Mouse (Mus musculus): ENCODE measurements around the gene Sirt7.
"Not testable (repeated sequence)": the region's sequence is repeated elsewhere in the genome, so short reads cannot be mapped to it uniquely, and the experiment has no call there.

The Sirt7 gene

DNA sequence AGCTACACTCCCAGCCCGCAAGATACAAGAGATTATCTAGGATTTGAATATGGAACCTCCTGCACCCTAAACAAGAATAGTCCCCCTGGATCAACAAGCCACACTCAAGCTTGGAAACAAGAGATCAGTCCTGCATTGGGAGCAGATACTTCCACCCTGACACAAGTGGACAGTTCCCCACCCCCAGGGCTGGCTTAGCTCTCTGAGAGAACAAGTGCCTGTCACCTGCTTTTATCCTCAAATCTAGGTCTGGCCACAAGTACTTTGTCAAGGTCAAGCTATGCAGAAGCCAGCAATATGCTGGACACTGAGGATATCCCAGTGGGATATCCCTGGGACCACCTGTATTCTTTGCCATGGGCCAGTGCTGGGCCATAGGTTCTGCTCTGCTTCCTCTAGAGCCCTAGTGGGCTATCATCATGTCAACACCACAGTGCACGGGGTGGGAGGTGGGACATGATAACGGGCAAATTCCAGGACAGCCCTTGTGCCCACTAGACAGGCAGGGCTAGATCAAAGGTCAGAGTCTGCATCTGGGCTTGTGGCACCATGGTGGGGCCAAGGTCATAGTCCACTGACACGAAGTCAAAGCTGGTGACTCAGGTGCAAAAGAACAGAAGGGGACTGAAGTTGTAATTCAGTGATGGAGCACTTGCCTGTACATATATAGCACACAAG lies 8.3 kb downstream of the Sirt7 start:
- peak; percentile 68 to 90 for DNase-seq

- DNase-seq = no peak
Observed at GRCm38 (mm10) chr11:120615606-120616203, 9.3 kb downstream of the Sirt7 start.

- DNase-seq = no peak
Observed at GRCm38 (mm10) chr11:120615167-120615566, 9.9 kb downstream of the Sirt7 start.

- no peak for DNase-seq
Observed at GRCm38 (mm10) chr11:120613976-120614375, 11.1 kb downstream of the Sirt7 start.

- DNase-seq = no peak
Observed at GRCm38 (mm10) chr11:120613481-120613972, 11.5 kb downstream of the Sirt7 start.

GRCm38 (mm10) chr11:120612763-120613162 lies 12.3 kb downstream of the Sirt7 start:
- DNase-seq = peak; percentile 80 to 81

GRCm38 (mm10) chr11:120610477-120611046 lies 14.5 kb downstream of the Sirt7 start:
- DNase-seq = no peak

DNA sequence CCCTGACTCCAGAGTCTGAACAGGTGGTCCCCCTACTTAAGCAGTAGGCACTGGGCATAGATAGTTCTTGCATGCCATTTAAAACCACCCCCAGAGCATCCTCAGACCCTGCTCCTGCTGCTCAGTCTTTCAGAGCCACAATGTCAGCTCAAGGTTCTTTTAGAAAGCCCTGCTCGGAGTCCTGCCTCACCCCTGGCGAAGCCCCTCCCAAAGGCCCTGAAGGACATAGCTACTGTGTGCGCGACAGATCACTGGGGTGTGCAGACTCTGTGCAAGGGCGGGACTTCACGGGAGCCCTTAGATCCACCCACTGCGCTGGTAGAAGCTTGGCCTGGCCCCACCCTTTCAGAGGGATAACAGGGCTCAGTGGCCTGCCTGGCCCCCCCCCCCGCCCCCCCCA lies 15.8 kb downstream of the Sirt7 start:
- peak; percentile 60 to 86 for DNase-seq

GRCm38 (mm10) chr11:120608241-120609034 lies 16.6 kb downstream of the Sirt7 start, which contains the start of gene Npb:
Gene Npb, plus strand, starts transcription at chr11:120608477.
- peak in 1 of 2 experiments; percentile 55 for DNase-seq

DNA sequence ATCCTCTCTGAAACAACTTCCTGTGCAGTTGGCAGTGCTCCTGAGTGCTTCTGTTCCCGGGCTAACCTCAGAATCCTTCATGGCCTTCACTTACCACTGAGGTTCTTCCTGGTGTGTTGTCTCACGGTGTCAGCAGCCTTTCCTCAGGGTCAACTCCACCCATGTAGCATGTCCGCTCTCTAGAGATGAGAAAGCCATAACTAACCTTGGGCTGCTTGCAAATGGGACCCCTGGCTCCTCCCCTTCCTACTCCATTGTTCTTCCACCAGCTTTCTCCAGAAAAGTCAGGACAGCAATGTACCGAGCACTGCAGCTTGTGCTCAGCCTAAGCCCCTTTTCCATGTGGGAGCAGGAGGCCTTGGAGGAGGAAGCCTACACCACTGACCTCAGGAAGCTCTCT lies 18.3 kb downstream of the Sirt7 start:
- DNase-seq = no peak

GRCm38 (mm10) chr11:120605667-120606066 lies 19.4 kb downstream of the Sirt7 start:
- no peak for DNase-seq

GRCm38 (mm10) chr11:120603545-120603944 lies 21.5 kb downstream of the Sirt7 start:
- DNase-seq = no peak

GRCm38 (mm10) chr11:120600716-120601115 lies 24.3 kb downstream of the Sirt7 start:
- no peak for DNase-seq

GRCm38 (mm10) chr11:120598990-120599549 lies 26.0 kb downstream of the Sirt7 start:
- no peak for DNase-seq

DNA sequence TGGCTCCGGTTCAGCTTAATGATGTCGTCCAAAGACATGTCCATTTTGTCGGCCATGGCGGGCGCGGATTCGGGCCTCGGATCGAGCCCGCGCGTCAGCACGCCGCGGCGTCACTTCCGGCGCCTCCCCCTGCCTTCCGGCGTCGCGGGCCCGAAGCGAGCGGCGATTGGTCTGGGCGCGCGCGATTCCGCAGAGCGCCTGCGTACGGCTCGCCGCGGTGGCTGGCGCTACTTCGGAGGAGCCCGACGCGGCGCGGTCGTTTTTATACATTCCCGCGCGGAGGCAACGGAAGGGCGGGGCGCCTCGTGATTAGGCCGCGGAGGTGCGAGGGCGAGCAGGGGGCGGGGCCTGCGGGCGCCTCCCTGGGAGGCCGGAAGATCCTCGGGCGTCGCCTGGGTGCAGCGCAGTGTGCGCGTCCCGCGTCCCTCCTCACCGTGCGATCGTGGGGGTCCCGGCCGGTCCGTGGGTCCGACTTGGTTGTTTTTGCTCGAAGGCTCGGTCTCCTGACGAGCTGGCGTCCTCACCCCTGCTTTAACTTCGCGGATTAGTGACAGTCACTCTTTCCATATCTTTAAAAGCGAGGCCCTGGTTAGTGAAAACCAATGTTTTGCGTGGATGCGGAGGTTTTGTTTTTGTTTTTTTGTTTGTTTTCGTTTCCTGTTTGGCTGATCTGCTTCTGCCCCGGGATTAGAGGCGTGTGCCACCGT lies 26.6 kb downstream of the Sirt7 start, which contains the start of the genes Alyref and Anapc11:
Gene Alyref, minus strand, starts transcription at position 83 of the 707 bp plus-strand sequence.
Gene Anapc11, plus strand, starts transcription at position 139 of the 707 bp plus-strand sequence.
- peak; percentile 92 to 97 for DNase-seq

DNA sequence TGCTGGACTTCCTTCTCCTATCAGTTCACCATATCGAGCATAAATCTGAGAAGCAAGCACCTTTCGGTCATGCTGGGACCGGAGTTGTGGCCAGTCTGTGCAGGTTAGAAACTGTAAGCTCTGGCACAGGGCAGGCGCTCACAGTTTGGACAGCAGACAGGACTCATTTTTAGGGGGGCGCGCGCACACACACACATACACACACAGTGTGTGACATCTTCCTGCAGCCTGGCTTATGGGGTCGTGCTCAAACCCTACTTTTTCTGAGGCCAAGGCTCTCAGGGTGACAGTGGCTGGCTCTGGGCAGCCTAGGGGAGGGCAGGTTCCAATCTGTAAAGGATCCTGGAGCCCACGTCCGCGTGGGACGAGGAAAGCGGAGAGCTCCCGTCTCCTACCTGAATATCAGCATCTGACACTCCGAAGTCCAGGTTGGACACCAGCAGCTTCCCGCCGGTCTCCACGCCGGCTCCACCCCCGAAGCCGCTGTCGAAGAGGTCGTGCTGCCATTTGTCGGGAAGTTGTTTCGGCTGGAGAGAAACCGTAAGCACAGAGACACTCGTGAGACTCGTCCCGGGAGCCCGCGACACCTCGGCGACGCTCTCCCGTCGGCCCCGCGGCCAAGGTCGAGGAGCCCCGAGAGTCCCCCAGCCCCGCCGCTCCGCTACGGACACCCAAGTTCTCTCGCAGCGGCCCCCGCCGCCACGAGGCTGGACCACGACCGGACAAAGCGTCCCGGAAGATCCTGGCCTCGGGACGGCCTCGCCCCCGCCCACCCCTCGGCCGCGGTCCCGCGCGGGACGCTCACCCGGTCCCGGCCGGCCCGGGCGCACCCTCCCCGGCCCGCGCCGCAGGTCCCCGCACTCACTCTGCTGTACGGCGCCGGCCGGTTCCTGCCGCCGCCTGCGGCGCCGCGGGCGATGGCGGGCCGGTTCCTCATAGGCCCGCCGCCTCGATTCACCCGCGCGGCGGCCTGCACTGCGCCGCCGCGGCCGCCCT lies 27.5 kb downstream of the Sirt7 start:
- DNase-seq = peak in 1 of 2 experiments; percentile 66

DNA sequence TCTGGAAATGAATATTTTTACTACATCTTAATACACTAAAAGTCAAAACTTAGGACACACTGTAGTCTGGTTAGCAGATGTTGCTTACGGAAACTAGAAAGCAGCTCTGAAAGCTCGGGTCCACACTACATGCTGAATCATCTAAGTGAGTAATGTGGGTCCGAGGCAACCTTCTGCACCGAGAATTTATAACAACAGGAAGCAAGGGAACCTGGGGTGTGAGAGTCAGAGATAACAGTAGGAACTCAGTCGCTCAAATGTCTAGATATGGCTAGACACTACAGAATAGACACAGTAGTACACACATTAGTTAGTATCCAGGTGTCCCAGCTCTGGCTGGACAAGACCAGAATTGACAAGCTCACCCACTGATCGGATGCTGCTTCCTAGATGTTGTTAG lies 36.5 kb downstream of the Sirt7 start:
- DNase-seq = no peak

DNA sequence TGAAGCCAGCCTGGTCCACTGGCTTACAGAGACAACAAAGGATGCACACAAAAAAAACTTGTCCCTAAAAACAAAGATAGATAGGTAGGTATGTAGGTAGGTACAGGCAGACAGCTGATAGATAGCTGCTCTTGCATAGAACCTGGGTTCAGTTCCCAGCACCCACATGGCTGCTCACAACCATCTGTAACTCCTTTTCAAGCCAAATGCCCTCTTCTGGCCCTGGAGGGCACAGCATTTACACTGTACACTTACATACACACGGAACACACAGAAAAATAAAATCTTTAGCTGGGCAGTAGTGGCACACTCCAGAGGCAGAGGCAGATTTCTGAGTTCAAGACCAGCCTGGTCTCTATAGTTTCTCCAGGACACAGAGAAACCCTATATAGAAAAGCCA lies 41.1 kb downstream of the Sirt7 start:
- DNase-seq = no peak

DNA sequence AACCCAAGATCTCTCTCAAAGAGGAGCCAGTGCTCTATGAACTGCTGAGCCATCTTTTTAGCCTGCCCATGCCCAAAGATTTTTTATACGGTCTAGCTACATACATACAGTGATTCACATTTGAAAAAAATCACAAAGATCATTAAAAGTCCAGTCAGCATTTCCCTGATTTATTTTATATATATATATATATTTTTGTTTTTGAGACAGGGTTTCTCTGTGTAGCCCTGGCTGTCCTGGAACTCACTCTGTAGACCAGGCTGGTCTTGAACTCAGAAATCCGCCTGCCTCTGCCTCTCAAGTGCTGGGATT lies 42.1 kb downstream of the Sirt7 start:
- not testable (repeated sequence) for DNase-seq

GRCm38 (mm10) chr11:120582268-120582981 lies 42.6 kb downstream of the Sirt7 start:
- DNase-seq = peak in 1 of 2 experiments; percentile 69

All from kidney, postnatal 25 days (tissue).